Mouse (Mus musculus) regulatory T cell (primary cell): ENCODE results near the gene Gm45618.

Experiments
- in situ Hi-C: fragments of 300-600 bp; cut with MboI, MseI; formaldehyde crosslinking; loops from one replicate; pipeline ENCODE4 v1.15.1; 2025; ENCODE audit warnings: high pct_unique_total_duplicates

Gm45618 gene

GRCm38 (mm10) chr7:142070458-142071211 lies 49.9 kb downstream of the Gm45618 start:
- in situ Hi-C loops = no loop called here
